ENCODE assay signal across 8 mouse cellular contexts in the genomic region with DNA sequence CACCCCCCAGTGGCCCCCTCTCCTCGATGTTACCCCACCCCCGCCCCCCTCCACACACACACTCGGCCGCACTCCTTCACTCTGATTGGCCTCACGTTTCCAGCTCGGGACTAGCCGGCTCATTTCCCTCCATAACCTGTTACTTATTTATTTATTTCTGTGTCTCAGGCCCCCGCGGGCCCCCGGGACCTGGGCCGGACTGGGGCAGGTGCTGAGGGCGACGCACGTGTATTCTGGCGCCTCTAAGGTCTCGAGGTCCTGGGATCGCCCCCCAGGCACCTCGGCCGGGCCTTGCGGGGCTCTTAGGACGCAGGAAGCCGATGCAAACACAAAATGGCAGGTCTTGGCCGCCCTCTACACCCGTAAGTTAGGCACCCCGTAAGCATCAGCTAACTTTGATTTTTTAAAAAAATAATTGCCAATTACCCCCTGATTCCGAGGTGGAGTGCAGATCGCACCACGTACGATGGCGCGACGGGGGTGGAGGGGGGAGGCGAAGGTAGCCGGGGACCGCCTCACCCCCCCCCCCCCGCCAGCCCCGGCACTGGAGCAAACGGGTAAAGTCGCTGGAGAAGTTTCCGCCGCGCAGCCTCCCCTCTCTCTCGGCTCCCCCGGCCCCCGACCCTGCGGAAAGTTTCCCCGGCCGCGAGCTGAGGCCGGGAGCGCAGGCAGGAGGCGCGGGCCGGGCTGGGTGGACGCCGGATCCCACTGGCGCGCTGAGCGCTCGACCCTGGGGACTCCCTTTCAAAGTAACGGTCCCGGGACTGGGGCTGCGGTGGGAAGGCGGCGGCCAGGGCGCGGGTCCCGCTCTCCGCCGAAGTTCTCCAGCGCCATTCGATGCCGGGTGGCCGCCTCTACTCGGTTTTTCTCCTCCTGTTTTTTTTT. TPM values are rescaled to one million over a fixed set of nuclear protein-coding genes. Genes with fewer than 3 reads are reported as not detected.
A peak's percentile ranks its signal among the peaks of the same experiment; 100 is the strongest.
DNase-seq lines count a peak whose midpoint lies in the region; ATAC-seq and TF ChIP-seq lines count a peak whose summit lies in the region.

No protein-coding gene starts in this region.

- H3K4me2 ChIP-seq in heart, embryonic 16.5 days (ENCODE audit: low read depth, low read length), result peak overlapping the region; percentile 96
- H3K4me2 ChIP-seq in limb, embryonic 13.5 days (replicated peaks), result peak overlapping the region; percentile 97

- no peaks in the 10 kb centered on the region for H3K36me3 ChIP-seq in ES-E14 (ENCODE audit: control insufficient read depth, insufficient read depth, low read length, poor library complexity, severe bottlenecking)
- H3K36me3 ChIP-seq in heart, embryonic 16.5 days (ENCODE audit: control insufficient read depth, insufficient read depth), result no peaks in the 10 kb centered on the region
- no peaks in the 10 kb centered on the region for H3K36me3 ChIP-seq in limb, embryonic 13.5 days

- under 1% methylated on average over 64 of the region's 75 CpGs for WGBS in heart, embryonic 16.5 days
- WGBS in limb, embryonic 13.5 days, result under 1% methylated on average over 59 of the region's 75 CpGs

- intact Hi-C loops in gastrocnemius, postnatal 14 days (cut with DNase I; ENCODE audit: low total_unique reads), result loop anchor here (5.0 kb wide), 1 partner anchor 394 kb away; no protein-coding TSS in a partner anchor

- DNase-seq in gastrocnemius, postnatal 14 days, result peak; percentile 24
- DNase-seq in gastrocnemius, adult 18-20 months (ENCODE audit: low spot score), result no peak
- no peak for DNase-seq in ES-E14 (ENCODE audit: low read depth, low spot score)
- DNase-seq in embryo, embryonic 10 days (ENCODE audit: low spot score), result peak; percentile 74
- DNase-seq in retina, embryonic 14.5 days (ENCODE audit: low spot score), result peak; percentile 81
- no peak for DNase-seq in c-Kit-positive CD71-positive TER-119-positive erythroid progenitor cells, embryonic 14.5 days (ENCODE audit: low spot score)

- in situ Hi-C loops in ES-E14 (cut with MboI; ENCODE audit: low sequenced_read_pairs in 2 of 2, unreplicated experiment in 2 of 2), result loop anchor here (25.0 kb wide), 1 partner anchor 1084 kb away; the partner anchor contains the start of gene Tshz3 (in 2 of the 2)

- H3K9me3 ChIP-seq in ES-E14 (ENCODE audit: control insufficient read depth, insufficient read depth, low read depth, low read length), result no peaks in the 10 kb centered on the region
- no peaks in the 10 kb centered on the region for H3K9me3 ChIP-seq in heart, embryonic 16.5 days (replicated peaks; ENCODE audit: control insufficient read depth, low read length)
- no peaks in the 10 kb centered on the region for H3K9me3 ChIP-seq in limb, embryonic 13.5 days

- no peak overlapping the region for H3K27ac ChIP-seq in ES-E14 (ENCODE audit: insufficient read depth, low read depth, low read length, poor library complexity, severe bottlenecking)
- peak overlapping the region; percentile 54 for H3K27ac ChIP-seq in heart, embryonic 16.5 days (ENCODE audit: low read length)
- H3K27ac ChIP-seq in limb, embryonic 13.5 days, result no peak overlapping the region

- peaks cover 61% of the 10 kb centered on the region for H3K27me3 ChIP-seq in heart, embryonic 16.5 days (ENCODE audit: control insufficient read depth, insufficient read depth, low read length)
- peaks cover 85% of the 10 kb centered on the region for H3K27me3 ChIP-seq in limb, embryonic 13.5 days

- peak overlapping the region; percentile 45 to 75 for H3K4me3 ChIP-seq in ES-E14 (ENCODE audit: insufficient read depth in 1 of 2, low read depth in 1 of 2, low read length in 2 of 2, poor library complexity in 1 of 2, severe bottlenecking in 1 of 2)
- H3K4me3 ChIP-seq in heart, embryonic 16.5 days (ENCODE audit: low read length), result peak overlapping the region; percentile 71
- H3K4me3 ChIP-seq in limb, embryonic 13.5 days, result peak overlapping the region; percentile 59

- peak; percentile 37 for ATAC-seq in heart, embryonic 16.5 days (replicated peaks; ENCODE audit: extremely low read depth, insufficient read depth, low FRiP score)
- peak; percentile 29; the same call in 1 of the 2 replicates for ATAC-seq in limb, embryonic 13.5 days (ENCODE audit: low FRiP score, low read depth)

- no peak overlapping the region; the same call in 1 of the 2 replicates for H3K9ac ChIP-seq in ES-E14 (ENCODE audit: insufficient read depth, low read depth, low read length, poor library complexity, severe bottlenecking)
- H3K9ac ChIP-seq in heart, embryonic 16.5 days (ENCODE audit: low read length), result peak overlapping the region; percentile 75
- H3K9ac ChIP-seq in limb, embryonic 13.5 days, result peak overlapping the region; percentile 70

- H3K4me1 ChIP-seq in ES-E14 (ENCODE audit: control insufficient read depth in 2 of 2, insufficient read depth in 2 of 2, low read length in 2 of 2, poor library complexity in 1 of 2), result peaks cover 0 to 4% of the 10 kb centered on the region in 2 experiments; a peak in 1 of 4 replicates
- peaks cover 7% of the 10 kb centered on the region for H3K4me1 ChIP-seq in heart, embryonic 16.5 days (ENCODE audit: control insufficient read depth, insufficient read depth, low read length)
- peaks cover 29% of the 10 kb centered on the region for H3K4me1 ChIP-seq in limb, embryonic 13.5 days

TF ChIP-seq in ES-E14, 5 proteins besides CTCF, POLR2A, EP300 and RAD21:
- TF ChIP-seq ZNF384 (IDR thresholded peaks at IDR 0.05; ENCODE audit: low read depth, low read length), result no peak

RNA-seq across cellular contexts. Expression of gene Zfp536, which starts 1.7 kb away (rescaled TPM):
- 1 to 10 TPM; 2.2 to 2.7 TPM for total RNA-seq in gastrocnemius, postnatal 14 days (2021)
- total RNA-seq in gastrocnemius, adult 18-20 months (2021), result 1 to 10 TPM in 1 of 2 experiments, under 1 TPM in 1; 0.98 to 1.2 TPM
- 2.2 and 4.7 TPM in 2 replicates for total RNA-seq in ES-E14 (2012; rRNA removed)
- 4.7 and 5.8 TPM in 2 replicates for polyA plus RNA-seq in heart, embryonic 16.5 days (2015; fragmentation: Nextera tagmentation; extraction: Ambion mirVana)
- polyA plus RNA-seq in limb, embryonic 13.5 days (2015; fragmentation: Nextera tagmentation; extraction: Ambion mirVana), result 5.7 and 6.6 TPM in 2 replicates

Comparison
In these comparisons a context has a peak if more than half of its experiments do, and no peak if none do; other contexts are left out.
1. DNase-seq: peak in gastrocnemius, postnatal 14 days (single experiment), embryo, embryonic 10 days (single experiment) and retina, embryonic 14.5 days (single experiment); none in gastrocnemius, adult 18-20 months (single experiment), ES-E14 (single experiment) and c-Kit-positive CD71-positive TER-119-positive erythroid progenitor cells, embryonic 14.5 days (single experiment).
2. Peak in every context shown above with its lines, with median percentiles within 50 percentile points of each other: H3K4me3 ChIP-seq.